Mouse (Mus musculus): ENCODE measurements at regions not wholly inside any gene's neighbourhood (a gene's known extent, or its start where the extent isn't known, plus 50 kb on each side); places are given as distances from the start of the nearest gene placed in this dataset.

- Histone ChIP-seq H3K27ac (replicated peaks; ENCODE audit: low read depth, low read length) (no peak overlapping the region), H3K27me3 (ENCODE audit: control insufficient read depth, insufficient read depth, low read length) (peaks cover 9% of the 10 kb centered on the region), H3K4me1 (ENCODE audit: control insufficient read depth, insufficient read depth, low read length) (peaks cover 9% of the 10 kb centered on the region), H3K9me3 (replicated peaks; ENCODE audit: control insufficient read depth, low read length) (no peaks in the 10 kb centered on the region), H3K36me3 (replicated peaks; ENCODE audit: control insufficient read depth, insufficient read depth, low read depth, low read length) (no peaks in the 10 kb centered on the region), H3K9ac (replicated peaks; ENCODE audit: low read length) (no peak overlapping the region), H3K4me3 (ENCODE audit: low read depth, low read length) (no peak overlapping the region), H3K4me2 (ENCODE audit: low read depth, low read length) (no peak overlapping the region)
- 0 out of 2 replicates have a peak, but pooled peaks have one; percentile 26 for ATAC-seq (replicated peaks; ENCODE audit: insufficient number of reproducible peaks, low FRiP score, low TSS enrichment, low read depth)
- peak; percentile 78 for DNase-seq (ENCODE audit: low spot score)
- WGBS: 2% methylated on average over 19 of the region's 19 CpGs
Measured at GRCm38 (mm10) chr5:37895441-37896336, 71.3 kb upstream of the Msx1 start.

DNA sequence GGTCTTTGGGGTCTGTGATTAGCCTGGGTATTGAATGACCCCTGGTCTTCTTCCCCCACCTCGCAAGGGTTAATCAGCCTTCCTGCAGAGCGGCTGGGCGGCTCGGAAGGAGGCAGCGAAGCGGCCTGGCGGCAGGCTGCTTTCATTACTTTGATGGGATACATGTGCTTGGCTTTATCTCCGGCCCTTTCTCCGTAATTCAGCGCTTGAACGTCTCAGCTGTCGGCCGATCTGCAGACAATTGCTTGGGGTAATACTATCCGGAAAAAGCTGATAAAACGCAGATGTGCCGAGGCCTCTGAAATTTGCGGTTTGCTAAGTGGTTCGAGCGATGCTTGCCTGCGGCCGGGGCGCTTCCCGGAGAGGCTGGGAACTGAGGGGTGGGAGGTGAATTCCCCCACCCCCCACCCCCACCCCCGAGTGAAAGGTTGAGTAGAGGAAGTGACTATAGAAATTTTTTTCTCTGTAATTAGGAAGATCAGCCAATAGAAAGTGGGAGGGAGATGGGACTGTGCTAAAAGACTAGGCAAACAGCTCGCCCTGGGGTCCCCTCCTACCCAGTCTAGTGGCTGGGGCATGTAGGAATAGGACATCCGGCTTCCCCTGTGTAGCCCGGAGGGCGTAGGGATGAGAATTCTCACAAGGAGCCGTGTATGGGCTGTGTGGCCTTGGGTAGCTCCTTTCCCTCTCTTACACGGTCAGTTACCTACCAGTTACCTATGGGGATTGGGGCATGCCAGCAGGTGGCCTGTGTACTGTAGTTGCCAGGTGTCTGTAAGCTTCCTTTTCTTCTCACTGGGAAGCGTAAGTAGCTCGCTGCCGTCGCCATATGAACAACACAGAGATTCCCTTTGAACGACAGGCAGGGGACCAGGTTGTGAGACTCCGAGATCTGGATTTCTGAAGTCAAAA lies 69.5 kb upstream of the Msx1 start:
- Histone ChIP-seq H3K27ac (replicated peaks; ENCODE audit: low read depth, low read length) (peak overlapping the region; percentile 48), H3K9me3 (replicated peaks; ENCODE audit: control insufficient read depth, low read length) (no peaks in the 10 kb centered on the region), H3K27me3 (ENCODE audit: control insufficient read depth, insufficient read depth, low read length) (peaks cover 7% of the 10 kb centered on the region), H3K4me1 (ENCODE audit: control insufficient read depth, insufficient read depth, low read length) (peaks cover 9% of the 10 kb centered on the region), H3K4me3 (ENCODE audit: low read depth, low read length) (peak overlapping the region; percentile 9; the same call in 1 of the 2 replicates), H3K9ac (replicated peaks; ENCODE audit: low read length) (no peak overlapping the region), H3K36me3 (replicated peaks; ENCODE audit: control insufficient read depth, insufficient read depth, low read depth, low read length) (no peaks in the 10 kb centered on the region), H3K4me2 (ENCODE audit: low read depth, low read length) (peak overlapping the region; percentile 51)
- DNase-seq (ENCODE audit: low spot score) (peak; percentile 98), ATAC-seq (replicated peaks; ENCODE audit: insufficient number of reproducible peaks, low FRiP score, low TSS enrichment, low read depth) (peak; percentile 82)
- WGBS: 1% methylated on average over 36 of the region's 36 CpGs

GRCm38 (mm10) chr5:37890641-37891040 lies 66.3 kb upstream of the Msx1 start:
- Histone ChIP-seq H3K36me3 (replicated peaks; ENCODE audit: control insufficient read depth, insufficient read depth, low read depth, low read length) (no peaks in the 10 kb centered on the region), H3K27ac (replicated peaks; ENCODE audit: low read depth, low read length) (no peak overlapping the region), H3K9ac (replicated peaks; ENCODE audit: low read length) (no peak overlapping the region), H3K4me3 (ENCODE audit: low read depth, low read length) (no peak overlapping the region), H3K4me2 (ENCODE audit: low read depth, low read length) (no peak overlapping the region), H3K9me3 (replicated peaks; ENCODE audit: control insufficient read depth, low read length) (no peaks in the 10 kb centered on the region), H3K4me1 (ENCODE audit: control insufficient read depth, insufficient read depth, low read length) (peaks cover 7% of the 10 kb centered on the region), H3K27me3 (ENCODE audit: control insufficient read depth, insufficient read depth, low read length) (peaks cover 7% of the 10 kb centered on the region)
- DNase-seq (ENCODE audit: low spot score) (no peak), ATAC-seq (replicated peaks; ENCODE audit: insufficient number of reproducible peaks, low FRiP score, low TSS enrichment, low read depth) (no peak)
- 70% methylated on average over 11 of the region's 11 CpGs for WGBS

DNA sequence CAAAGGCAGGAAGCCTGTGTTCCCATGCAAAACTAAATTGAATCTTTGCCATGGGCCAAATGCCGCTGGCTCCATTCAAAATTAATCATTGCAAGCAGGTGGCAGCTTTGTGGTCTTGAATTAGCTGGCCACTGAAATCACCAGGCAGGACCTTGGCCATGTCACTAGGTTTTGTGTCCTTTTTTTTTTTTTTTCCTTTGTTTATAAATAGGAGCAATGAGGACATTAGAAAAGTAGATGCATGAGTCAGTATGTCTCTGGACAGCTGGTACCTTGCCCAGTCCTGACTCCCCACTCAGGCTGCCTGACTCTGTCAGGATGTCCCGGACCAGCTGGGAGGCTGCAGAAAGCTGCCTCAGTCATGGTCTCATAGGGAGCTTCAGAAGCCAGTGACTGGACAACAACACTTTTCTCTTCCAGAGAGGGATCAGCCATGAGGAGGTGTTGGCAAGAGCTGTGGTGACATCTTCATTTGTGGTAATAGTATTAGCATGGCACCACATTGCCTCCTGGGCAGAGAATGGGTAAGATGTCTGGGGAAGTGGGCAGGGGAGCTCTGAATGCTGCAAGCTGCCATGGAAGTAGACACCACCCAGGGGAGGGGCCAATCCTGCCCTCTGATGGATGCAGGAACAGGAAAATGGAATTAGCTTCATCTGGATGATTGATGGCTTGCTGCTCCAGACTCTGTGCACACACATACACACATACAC lies 55.4 kb upstream of the Msx1 start:
- 86% methylated on average over 2 of the region's 2 CpGs for WGBS
- Histone ChIP-seq H3K4me2 (ENCODE audit: low read depth, low read length) (no peak overlapping the region), H3K27me3 (ENCODE audit: control insufficient read depth, insufficient read depth, low read length) (no peaks in the 10 kb centered on the region), H3K27ac (replicated peaks; ENCODE audit: low read depth, low read length) (no peak overlapping the region), H3K4me3 (ENCODE audit: low read depth, low read length) (no peak overlapping the region), H3K36me3 (replicated peaks; ENCODE audit: control insufficient read depth, insufficient read depth, low read depth, low read length) (no peaks in the 10 kb centered on the region), H3K4me1 (ENCODE audit: control insufficient read depth, insufficient read depth, low read length) (no peaks in the 10 kb centered on the region), H3K9me3 (replicated peaks; ENCODE audit: control insufficient read depth, low read length) (no peaks in the 10 kb centered on the region), H3K9ac (replicated peaks; ENCODE audit: low read length) (no peak overlapping the region)
- ATAC-seq (replicated peaks; ENCODE audit: insufficient number of reproducible peaks, low FRiP score, low TSS enrichment, low read depth) (no peak), DNase-seq (ENCODE audit: low spot score) (no peak)

DNA sequence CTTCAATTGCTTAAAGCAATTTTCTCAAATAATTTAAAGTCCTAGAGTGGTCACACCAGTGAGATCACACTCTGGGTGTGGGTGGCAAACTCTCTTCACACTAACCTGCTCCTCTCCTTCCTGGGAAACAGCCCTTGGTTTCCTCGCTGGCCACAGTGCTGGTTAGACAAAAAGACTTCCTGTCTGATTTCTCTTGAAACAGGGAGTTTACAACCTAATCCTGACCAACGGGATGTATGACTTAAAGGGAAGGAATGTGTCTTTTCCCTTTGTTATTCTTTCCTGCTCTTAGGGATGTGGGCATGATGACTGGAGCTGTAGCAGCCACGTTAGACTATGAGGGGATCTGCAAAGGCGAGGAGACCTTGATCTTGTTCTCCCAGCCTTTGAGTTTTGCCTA lies 51.9 kb upstream of the Msx1 start:
- Histone ChIP-seq H3K27me3 (ENCODE audit: control insufficient read depth, insufficient read depth, low read length) (no peaks in the 10 kb centered on the region), H3K4me2 (ENCODE audit: low read depth, low read length) (no peak overlapping the region), H3K4me3 (ENCODE audit: low read depth, low read length) (no peak overlapping the region), H3K4me1 (ENCODE audit: control insufficient read depth, insufficient read depth, low read length) (no peaks in the 10 kb centered on the region), H3K9me3 (replicated peaks; ENCODE audit: control insufficient read depth, low read length) (no peaks in the 10 kb centered on the region), H3K36me3 (replicated peaks; ENCODE audit: control insufficient read depth, insufficient read depth, low read depth, low read length) (no peaks in the 10 kb centered on the region), H3K27ac (replicated peaks; ENCODE audit: low read depth, low read length) (no peak overlapping the region), H3K9ac (replicated peaks; ENCODE audit: low read length) (no peak overlapping the region)
- DNase-seq (ENCODE audit: low spot score) (no peak), ATAC-seq (replicated peaks; ENCODE audit: insufficient number of reproducible peaks, low FRiP score, low TSS enrichment, low read depth) (no peak)
- WGBS: 68% methylated on average over 4 of the region's 4 CpGs

GRCm38 (mm10) chr5:37875452-37875851 lies 51.1 kb upstream of the Msx1 start:
- no peak for ATAC-seq (replicated peaks; ENCODE audit: insufficient number of reproducible peaks, low FRiP score, low TSS enrichment, low read depth)
- WGBS: 92% methylated on average over 13 of the region's 13 CpGs

DNA sequence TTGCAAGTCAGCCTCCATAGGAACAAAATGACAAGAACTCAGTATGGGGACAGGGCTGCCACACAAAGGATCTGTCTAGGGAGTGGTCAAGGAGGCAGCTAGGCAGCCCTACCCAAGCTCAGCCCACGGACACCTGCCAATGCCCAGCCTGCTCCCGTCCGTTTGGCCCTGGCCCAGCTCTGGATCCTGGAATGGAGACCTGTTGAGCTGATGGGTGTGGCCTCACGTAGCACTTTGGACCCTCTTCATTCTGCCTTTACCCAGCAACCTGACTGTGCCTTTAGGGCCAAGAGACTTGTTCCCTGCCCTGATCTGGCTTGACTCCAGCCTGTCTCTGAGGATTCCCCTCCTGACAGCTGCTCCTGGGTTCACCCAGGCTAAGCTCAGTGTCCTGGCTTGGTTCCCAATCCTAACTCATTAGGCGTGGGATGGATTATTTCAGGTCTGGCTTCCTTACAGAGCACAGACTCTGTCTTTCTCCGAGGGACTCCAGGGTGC lies 50.5 kb upstream of the Msx1 start:
- no peaks in the 10 kb centered on the region for H3K36me3 ChIP-seq (replicated peaks; ENCODE audit: control insufficient read depth, insufficient read depth, low read depth, low read length)
- no peaks in the 10 kb centered on the region for H3K9me3 ChIP-seq (replicated peaks; ENCODE audit: control insufficient read depth, low read length)
- 84% methylated on average over 6 of the region's 6 CpGs for WGBS
- DNase-seq (ENCODE audit: low spot score) (no peak), ATAC-seq (replicated peaks; ENCODE audit: insufficient number of reproducible peaks, low FRiP score, low TSS enrichment, low read depth) (no peak)
- H3K27me3 ChIP-seq (ENCODE audit: control insufficient read depth, insufficient read depth, low read length): no peaks in the 10 kb centered on the region
- no peak overlapping the region for H3K4me3 ChIP-seq (ENCODE audit: low read depth, low read length)
- no peak overlapping the region for H3K27ac ChIP-seq (replicated peaks; ENCODE audit: low read depth, low read length)
- no peak overlapping the region for H3K9ac ChIP-seq (replicated peaks; ENCODE audit: low read length)
- H3K4me2 ChIP-seq (ENCODE audit: low read depth, low read length): no peak overlapping the region
- H3K4me1 ChIP-seq (ENCODE audit: control insufficient read depth, insufficient read depth, low read length): no peaks in the 10 kb centered on the region

More at GRCm38 (mm10) chr5:37875452-37875851, 51.1 kb upstream of the Msx1 start:
- Histone ChIP-seq H3K27me3 (ENCODE audit: control insufficient read depth, insufficient read depth, low read length) (no peaks in the 10 kb centered on the region), H3K4me2 (ENCODE audit: low read depth, low read length) (no peak overlapping the region), H3K4me3 (ENCODE audit: low read depth, low read length) (no peak overlapping the region), H3K9ac (replicated peaks; ENCODE audit: low read length) (no peak overlapping the region), H3K36me3 (replicated peaks; ENCODE audit: control insufficient read depth, insufficient read depth, low read depth, low read length) (no peaks in the 10 kb centered on the region), H3K27ac (replicated peaks; ENCODE audit: low read depth, low read length) (no peak overlapping the region), H3K9me3 (replicated peaks; ENCODE audit: control insufficient read depth, low read length) (no peaks in the 10 kb centered on the region), H3K4me1 (ENCODE audit: control insufficient read depth, insufficient read depth, low read length) (no peaks in the 10 kb centered on the region)
- DNase-seq (ENCODE audit: low spot score): no peak

Data from embryonic facial prominence, embryonic 11.5 days (tissue).